Mouse (Mus musculus) lung, postnatal 36 days (tissue): ENCODE results near the gene Fxyd3.
A peak's percentile ranks its signal among the peaks of the same experiment; 100 is the strongest.

Source experiments
- DNase-seq: peaks from one replicate; pipeline ENCODE4 v3.0.0; 2022; ENCODE audit warnings: mixed read lengths

Fxyd3 gene

GRCm38 (mm10) chr7:31076492-31076891 lies at the start of gene Fxyd3:
Gene Fxyd3, minus strand, starts transcription at chr7:31076704.
- peak; percentile 47 for DNase-seq

- DNase-seq: no peak
Measured at GRCm38 (mm10) chr7:31125116-31125515, 48.6 kb upstream of the Fxyd3 start.

- no peak for DNase-seq
Measured at GRCm38 (mm10) chr7:31124381-31124780, 47.9 kb upstream of the Fxyd3 start.

GRCm38 (mm10) chr7:31123697-31124096 lies 47.2 kb upstream of the Fxyd3 start:
- no peak for DNase-seq

- DNase-seq: no peak
Measured at GRCm38 (mm10) chr7:31122641-31123631, 46.4 kb upstream of the Fxyd3 start.

GRCm38 (mm10) chr7:31119556-31119955 lies 43.1 kb upstream of the Fxyd3 start:
- no peak for DNase-seq

GRCm38 (mm10) chr7:31118486-31118885 lies 42.0 kb upstream of the Fxyd3 start:
- no peak for DNase-seq

- DNase-seq: no peak
Measured at GRCm38 (mm10) chr7:31117465-31117864, 41.0 kb upstream of the Fxyd3 start.

- no peak for DNase-seq
Measured at GRCm38 (mm10) chr7:31116721-31117145, 40.2 kb upstream of the Fxyd3 start.

GRCm38 (mm10) chr7:31115587-31116043 lies 39.1 kb upstream of the Fxyd3 start:
- DNase-seq: peak; percentile 77

- peak; percentile 79 for DNase-seq
Measured at GRCm38 (mm10) chr7:31115182-31115581, 38.7 kb upstream of the Fxyd3 start, which contains the start of gene Hpn. Gene Hpn, minus strand, starts transcription at chr7:31115290.

- DNase-seq: peak; percentile 37
Measured at GRCm38 (mm10) chr7:31114646-31115045, 38.1 kb upstream of the Fxyd3 start.

GRCm38 (mm10) chr7:31113800-31114199 lies 37.3 kb upstream of the Fxyd3 start:
- no peak for DNase-seq

- DNase-seq: no peak
Measured at GRCm38 (mm10) chr7:31112036-31112435, 35.5 kb upstream of the Fxyd3 start.

- DNase-seq: no peak
Measured at GRCm38 (mm10) chr7:31110861-31111385, 34.4 kb upstream of the Fxyd3 start.

GRCm38 (mm10) chr7:31109796-31110195 lies 33.3 kb upstream of the Fxyd3 start:
- DNase-seq: no peak

GRCm38 (mm10) chr7:31109091-31109490 lies 32.6 kb upstream of the Fxyd3 start:
- peak; percentile 73 for DNase-seq

GRCm38 (mm10) chr7:31107781-31108180 lies 31.3 kb upstream of the Fxyd3 start:
- no peak for DNase-seq

- no peak for DNase-seq
Measured at GRCm38 (mm10) chr7:31106166-31106565, 29.7 kb upstream of the Fxyd3 start.

- DNase-seq: peak; percentile 75
Measured at GRCm38 (mm10) chr7:31105061-31105768, 28.7 kb upstream of the Fxyd3 start.

GRCm38 (mm10) chr7:31100786-31101185 lies 24.3 kb upstream of the Fxyd3 start:
- no peak for DNase-seq

- DNase-seq: no peak
Measured at GRCm38 (mm10) chr7:31099612-31099982, 23.1 kb upstream of the Fxyd3 start.
